Comparison of ENCODE assay signal across 25 mouse cellular contexts in genomic region chr1:140305344-140305743, GRCm38 (mm10). TPM values are rescaled to one million over a fixed set of nuclear protein-coding genes. Genes with fewer than 3 reads are reported as not detected.
DNase-seq lines count a peak whose midpoint lies in the region; ATAC-seq and TF ChIP-seq lines count a peak whose summit lies in the region.
"Had no signal": no experiment of that assay in that cellular context is flagged by ENCODE, and none has a peak within 500 bp of the region (broad histone marks: within the 10 kb centered on the region; RNA-seq: fewer than 3 reads in every experiment).

No protein-coding gene starts in this region.

- no peaks in the 10 kb centered on the region for H3K4me1 ChIP-seq in CH12.LX (ENCODE audit: control insufficient read depth in 1 of 2, insufficient read depth in 2 of 2)
- peaks cover 5% of the 10 kb centered on the region for H3K4me1 ChIP-seq in embryonic fibroblast, embryonic 13.5 days (ENCODE audit: control insufficient read depth, insufficient read depth, low read length)
- no peaks in the 10 kb centered on the region for H3K4me1 ChIP-seq in heart, embryonic 10.5 days
- no peaks in the 10 kb centered on the region for H3K4me1 ChIP-seq in forebrain, embryonic 15.5 days

- no peaks in the 10 kb centered on the region for H3K79me2 ChIP-seq in CH12.LX (replicated peaks; ENCODE audit: control insufficient read depth, extremely low read depth, insufficient read depth, poor library complexity, severe bottlenecking)

- no peaks in the 10 kb centered on the region for H3K27me3 ChIP-seq in CH12.LX (replicated peaks)
- H3K27me3 ChIP-seq in heart, embryonic 10.5 days (ENCODE audit: insufficient read depth, poor library complexity, severe bottlenecking): no peaks in the 10 kb centered on the region
- no peaks in the 10 kb centered on the region for H3K27me3 ChIP-seq in forebrain, embryonic 15.5 days
- H3K27me3 ChIP-seq: Patski had no signal

- peaks cover 2% of the 10 kb centered on the region for H3K9me3 ChIP-seq in CH12.LX (replicated peaks; ENCODE audit: low read length)
- H3K9me3 ChIP-seq in heart, embryonic 10.5 days: peaks cover 2% of the 10 kb centered on the region; the same call in 1 of the 2 replicates
- no peaks in the 10 kb centered on the region for H3K9me3 ChIP-seq in forebrain, embryonic 15.5 days

- DNase-seq in 3T3-L1 (ENCODE audit: low read depth, low spot score) (peak; percentile 1), A20 (ENCODE audit: low read depth, low spot score) (peak; percentile 19), CH12.LX (ENCODE audit: extremely low read depth) (peak; percentile 3)
- DNase-seq in gastrocnemius, adult 8-10 months (ENCODE audit: low spot score in 2 of 2): no peak
- DNase-seq in spleen, adult 18-20 months: no peak
- DNase-seq in heart, embryonic 10.5 days (ENCODE audit: low spot score): no peak
- DNase-seq: adrenal gland, adult 2 months; adrenal gland, adult 8-10 months; adrenal gland, postnatal 10 days; adrenal gland, postnatal 14 days; adrenal gland, postnatal 25 days; adrenal gland, postnatal 36 days; B cell, adult 2 months; cerebellum, adult 11 months; cerebellum, adult 11-12 months; cerebellum, adult 18-20 months; cerebellum, adult 2 months; cerebellum, adult 8-10 months had no signal

- H3K27ac ChIP-seq in CH12.LX (ENCODE audit: insufficient read depth, low read depth): no peak overlapping the region
- H3K27ac ChIP-seq in embryonic fibroblast, embryonic 13.5 days (ENCODE audit: insufficient read depth, low read length): peak overlapping the region; percentile 73
- H3K27ac ChIP-seq in heart, embryonic 10.5 days: no peak overlapping the region
- H3K27ac ChIP-seq in forebrain, embryonic 15.5 days (replicated peaks): no peak overlapping the region

- in situ Hi-C loops in CH12.LX (cut with MboI; ENCODE audit: low pct_ligation_motif_present, low pct_unique_long_range_greater_than_20kb, low sequenced_read_pairs): no loop called here

- no peak for TF ChIP-seq CTCF in CH12.LX (conservative IDR thresholded peaks at IDR 0.05 in 1 of 2, IDR thresholded peaks at IDR 0.05 in 1 of 2; ENCODE audit: low read depth in 2 of 2, low read length in 2 of 2)
- no peak for TF ChIP-seq CTCF in embryonic fibroblast, embryonic 13.5 days (IDR thresholded peaks at IDR 0.05; ENCODE audit: borderline replicate concordance, insufficient read depth, low read length)

- peak; percentile 80 for TF ChIP-seq EP300 in CH12.LX (IDR thresholded peaks at IDR 0.05; ENCODE audit: low read length)

- no peaks in the 10 kb centered on the region for H3K36me3 ChIP-seq in CH12.LX (replicated peaks in 1 of 2; ENCODE audit: control insufficient read depth in 1 of 2, insufficient read depth in 1 of 2, low read length in 1 of 2)
- H3K36me3 ChIP-seq in heart, embryonic 10.5 days: 0 out of 2 replicates have a peak, but pooled peaks cover 6% of the 10 kb centered on the region
- H3K36me3 ChIP-seq in forebrain, embryonic 15.5 days: no peaks in the 10 kb centered on the region
- H3K36me3 ChIP-seq: G1E had no signal

- no peak for TF ChIP-seq RAD21 in CH12.LX (IDR thresholded peaks at IDR 0.05; ENCODE audit: low read depth, low read length)

- no peak for TF ChIP-seq POLR2A in CH12.LX (IDR thresholded peaks at IDR 0.05; ENCODE audit: low read depth, low read length)
- no peak for TF ChIP-seq POLR2A in embryonic fibroblast, embryonic 13.5 days (IDR thresholded peaks at IDR 0.05; ENCODE audit: low read depth, low read length)

- H3K4me3 ChIP-seq in CH12.LX (replicated peaks in 1 of 3; ENCODE audit: low read depth in 2 of 3, low read length in 2 of 3, poor library complexity in 1 of 3): no peak overlapping the region
- H3K4me3 ChIP-seq in embryonic fibroblast, embryonic 13.5 days (ENCODE audit: insufficient read depth, low read length): no peak overlapping the region
- H3K4me3 ChIP-seq in heart, embryonic 10.5 days: no peak overlapping the region
- no peak overlapping the region for H3K4me3 ChIP-seq in forebrain, embryonic 15.5 days

- dilution Hi-C loops in CH12.LX (cut with MboI; ENCODE audit: extremely low pct_ligation_motif_present, extremely low pct_unique_long_range_greater_than_20kb, low sequenced_read_pairs): no loop called here

- ATAC-seq in forebrain, embryonic 15.5 days (replicated peaks): no peak
- ATAC-seq: activated CD4-positive, CD25-positive, alpha-beta regulatory T cell, adult 4 months; CD4-positive, CD25-positive, alpha-beta regulatory T cell, adult 4 months; Patski had no signal

- no peak overlapping the region for H3K9ac ChIP-seq in CH12.LX (ENCODE audit: insufficient read depth, low read depth)
- H3K9ac ChIP-seq in forebrain, embryonic 15.5 days (replicated peaks): no peak overlapping the region

- no peak overlapping the region for H3K4me2 ChIP-seq in CH12.LX (ENCODE audit: insufficient read depth, low read depth, poor library complexity, severe bottlenecking)
- H3K4me2 ChIP-seq in forebrain, embryonic 15.5 days (replicated peaks): no peak overlapping the region

TF ChIP-seq in CH12.LX, 34 proteins besides CTCF, POLR2A, EP300 and RAD21:
- no peak for TF ChIP-seq MAFK (IDR thresholded peaks at IDR 0.05; ENCODE audit: insufficient replicate concordance, low read length)
- TF ChIP-seq SMC3 (IDR thresholded peaks at IDR 0.05; ENCODE audit: low read depth, low read length): no peak
- TF ChIP-seq TBP (conservative IDR thresholded peaks at IDR 0.05; ENCODE audit: low read depth, low read length): no peak
- TF ChIP-seq MEF2A (IDR thresholded peaks at IDR 0.05; ENCODE audit: borderline replicate concordance, low read depth, low read length): no peak
- TF ChIP-seq JUN (IDR thresholded peaks at IDR 0.05; ENCODE audit: insufficient read depth, low read depth, low read length): peak; percentile 53; the same call in 1 of the 2 replicates
- no peak for TF ChIP-seq CHD1 (IDR thresholded peaks at IDR 0.05; ENCODE audit: low read depth, low read length)
- TF ChIP-seq BHLHE40 (IDR thresholded peaks at IDR 0.05; ENCODE audit: low read depth, low read length): no peak
- TF ChIP-seq USF2 (conservative IDR thresholded peaks at IDR 0.05; ENCODE audit: low read depth, low read length): no peak
- TF ChIP-seq ZKSCAN1 (IDR thresholded peaks at IDR 0.05; ENCODE audit: borderline replicate concordance, low read depth, low read length): no peak
- TF ChIP-seq UBTF (IDR thresholded peaks at IDR 0.05; ENCODE audit: low read depth, low read length): no peak
- no peak for TF ChIP-seq MAZ (IDR thresholded peaks at IDR 0.05; ENCODE audit: low read depth, low read length)
- TF ChIP-seq IRF4 (IDR thresholded peaks at IDR 0.05; ENCODE audit: low read depth, low read length): peak; percentile 79
- TF ChIP-seq HCFC1 (IDR thresholded peaks at IDR 0.05; ENCODE audit: low read depth, low read length): no peak
- TF ChIP-seq ZNF384 (IDR thresholded peaks at IDR 0.05; ENCODE audit: low read depth, low read length): no peak
- TF ChIP-seq MAX (IDR thresholded peaks at IDR 0.05; ENCODE audit: low read length): no peak
- TF ChIP-seq ZMIZ1 (IDR thresholded peaks at IDR 0.05; ENCODE audit: low read depth, low read length): no peak
- no peak for TF ChIP-seq NRF1 (IDR thresholded peaks at IDR 0.05; ENCODE audit: low read depth, low read length)
- no peak for TF ChIP-seq ELF1 (IDR thresholded peaks at IDR 0.05; ENCODE audit: low read depth, low read length)
- peak; percentile 74 for TF ChIP-seq JUND (conservative IDR thresholded peaks at IDR 0.05; ENCODE audit: low read depth, low read length)

RNA-seq across cellular contexts. Expression of gene Kcnt2, which starts 59.4 kb away (rescaled TPM):
- total RNA-seq in CH12.LX (2012; rRNA removed) (not detected in 2 replicates), CH12.LX (2014; rRNA removed) (not detected in 2 replicates)
- polyA plus RNA-seq in CH12.LX (2012; ENCODE audit: insufficient read length, low read depth): not detected in 2 replicates
- polyA plus RNA-seq in embryonic fibroblast, embryonic 13.5 days (2011; ENCODE audit: insufficient read length, low read depth, missing spikeins): 1.8 and 6.2 TPM in 2 replicates
- under 1 TPM; 0.29 to 0.54 (median 0.37) TPM for total RNA-seq in gastrocnemius, adult 8-10 months (2022)
- 0.77 and 1.2 TPM in 2 replicates for polyA plus RNA-seq in heart, embryonic 10.5 days (2016; fragmentation: Nextera tagmentation; extraction: Ambion mirVana)
- polyA plus RNA-seq in forebrain, embryonic 15.5 days (2015; fragmentation: Nextera tagmentation; extraction: Ambion mirVana): 1.9 and 2.4 TPM in 2 replicates
- total RNA-seq: MEL had no signal
- polyA plus RNA-seq: activated CD4-positive, CD25-positive, alpha-beta regulatory T cell, adult 4 months; CD4-positive, CD25-positive, alpha-beta regulatory T cell, adult 4 months; G1E; Patski had no signal

Comparison
In these comparisons a context has a peak if more than half of its experiments do, and no peak if none do; other contexts are left out.
1. DNase-seq: peak in 3T3-L1 (single experiment), A20 (single experiment) and CH12.LX (single experiment); none in gastrocnemius, adult 8-10 months (0 of 2), spleen, adult 18-20 months (0 of 2) and heart, embryonic 10.5 days (single experiment).